Mouse (Mus musculus) midbrain, embryonic 14.5 days (tissue): ENCODE measurements around the gene Chst14. TPM values are rescaled to one million over a fixed set of nuclear protein-coding genes. Genes with fewer than 3 reads are reported as not detected.

Source experiments
- ATAC-seq: fragments of 200-750 bp; cut with Nextera tagmentation; 2 replicates; pipeline ENCODE4 v1.8.0; 2017; ENCODE audit warnings: moderate number of reproducible peaks, moderate library complexity; ENCODE audit not compliant: low FRiP score, low TSS enrichment
- DNase-seq: peaks from one replicate; pipeline ENCODE4 v3.0.0-alpha.2; 2015
- H3K27ac ChIP-seq: fragments of 300-500 bp; sonication (generic); replicated peaks from 2 replicates; pipeline ENCODE4 v1.5.1; 2014; ENCODE audit warnings: mild to moderate bottlenecking, low read depth, low read length, moderate library complexity
- H3K27me3 ChIP-seq: fragments of 300-500 bp; sonication (generic); 2 replicates; pipeline ENCODE4 v1.6.1; 2014; ENCODE audit warnings: low read length, control low read depth, mixed read lengths; ENCODE audit not compliant: control insufficient read depth, insufficient read depth
- H3K36me3 ChIP-seq: fragments of 300-500 bp; sonication (generic); 2 replicates; pipeline ENCODE4 v1.6.1; 2014; ENCODE audit warnings: low read length, control low read depth; ENCODE audit not compliant: control insufficient read depth, insufficient read depth
- H3K4me1 ChIP-seq: fragments of 300-500 bp; sonication (generic); 2 replicates; pipeline ENCODE4 v1.6.1; 2014; ENCODE audit warnings: mild to moderate bottlenecking, antibody characterized with exemption, low read length, control low read depth; ENCODE audit not compliant: control insufficient read depth, insufficient read depth
- H3K4me2 ChIP-seq: fragments of 300-500 bp; sonication (generic); 2 replicates; pipeline ENCODE4 v1.6.1; 2014; ENCODE audit warnings: mild to moderate bottlenecking, low read length, moderate library complexity
- H3K4me3 ChIP-seq: fragments of 300-500 bp; sonication (generic); replicated peaks from 2 replicates; pipeline ENCODE4 v1.5.1; 2014; ENCODE audit warnings: low read depth, low read length
- H3K9ac ChIP-seq: fragments of 300-500 bp; sonication (generic); replicated peaks from 2 replicates; pipeline ENCODE4 v1.6.1; 2014; ENCODE audit warnings: mild to moderate bottlenecking, low read length, moderate library complexity
- H3K9me3 ChIP-seq: fragments of 300-500 bp; sonication (generic); 2 replicates; pipeline ENCODE4 v1.6.1; 2016; ENCODE audit warnings: low read length, control low read depth, mixed read lengths; ENCODE audit not compliant: control insufficient read depth
- WGBS: fragments of 180-500 bp; shearing (Covaris S2); extraction: QIAGEN DNeasy Blood & Tissue Kit; methylation state at CpG from one replicate; pipeline ENCODE4 v1.1.7; 2014; 5-methylcytosine and 5-hydroxymethylcytosine counted together
- polyA plus RNA-seq: library from polyadenylated mRNA; unstranded; fragments of >200 nt; fragmentation: Nextera tagmentation; extraction: Ambion mirVana; gene quantifications from 2 replicates; pipeline ENCODE4 v1.2.1, GENCODE M21; 2014

The Chst14 gene
- polyA plus RNA-seq, 1 experiment from 2014 or later, result 7.1 TPM

- ATAC-seq (no peak), DNase-seq (no peak)
- Histone ChIP-seq H3K4me1 (no peaks in the 10 kb centered on the region), H3K4me2 (no peak overlapping the region), H3K27ac (no peak overlapping the region), H3K36me3 (no peaks in the 10 kb centered on the region), H3K4me3 (no peak overlapping the region), H3K27me3 (no peaks in the 10 kb centered on the region), H3K9ac (no peak overlapping the region), H3K9me3 (no peaks in the 10 kb centered on the region)
- 85% methylated on average over 7 of the region's 7 CpGs for WGBS
Observed at GRCm38 (mm10) chr2:118941341-118941740, 15.0 kb downstream of the Chst14 start.

DNA sequence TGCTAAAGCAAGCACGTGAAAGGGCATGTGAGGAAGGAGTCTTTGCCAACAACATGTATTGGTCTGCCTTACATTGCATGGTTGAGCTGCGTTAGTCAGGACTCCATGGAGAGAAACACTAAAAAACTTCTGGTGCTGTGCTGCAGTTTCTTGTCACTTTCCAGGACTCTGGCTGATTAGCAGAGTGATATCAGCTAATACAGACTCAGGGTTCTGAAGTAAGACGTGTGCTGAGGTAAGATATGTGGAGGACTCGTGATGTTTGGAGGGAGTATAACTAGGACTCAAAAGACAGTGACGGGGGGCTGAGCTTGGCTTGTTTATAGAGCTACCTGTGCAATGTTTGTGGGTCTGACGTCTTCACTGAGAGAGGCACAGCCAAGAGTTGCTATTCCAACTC lies 16.9 kb downstream of the Chst14 start:
- 95% methylated on average over 6 of the region's 6 CpGs for WGBS
- no peak for ATAC-seq
- H3K4me1 ChIP-seq, result no peaks in the 10 kb centered on the region
- no peaks in the 10 kb centered on the region for H3K27me3 ChIP-seq
- no peak overlapping the region for H3K4me3 ChIP-seq
- H3K36me3 ChIP-seq, result no peaks in the 10 kb centered on the region
- H3K9ac ChIP-seq, result no peak overlapping the region
- no peak for DNase-seq
- no peak overlapping the region for H3K27ac ChIP-seq
- H3K9me3 ChIP-seq, result no peaks in the 10 kb centered on the region
- H3K4me2 ChIP-seq, result no peak overlapping the region

DNA sequence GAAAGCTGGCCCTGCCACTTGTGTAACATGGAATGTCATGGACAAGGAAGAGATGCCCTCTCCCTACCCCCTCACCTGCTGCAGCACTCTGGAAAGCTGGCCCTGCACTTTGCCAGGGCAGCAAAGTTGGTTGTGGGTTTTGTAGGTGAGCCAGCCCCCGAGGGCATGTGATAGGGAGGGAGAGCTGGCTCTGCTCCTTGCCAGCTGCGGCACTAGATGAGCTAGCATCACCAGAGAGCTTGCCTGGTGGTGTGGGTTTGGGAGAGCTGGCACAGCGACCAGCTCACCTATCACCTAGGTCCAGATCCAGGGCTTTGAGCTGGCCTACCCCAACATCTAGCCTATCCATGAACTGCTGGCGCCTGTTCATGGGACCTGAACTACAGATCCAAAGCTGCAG lies 22.5 kb downstream of the Chst14 start:
- no peaks in the 10 kb centered on the region for H3K36me3 ChIP-seq
- no peaks in the 10 kb centered on the region for H3K4me1 ChIP-seq
- H3K4me2 ChIP-seq, result no peak overlapping the region
- no peak for ATAC-seq
- H3K4me3 ChIP-seq, result no peak overlapping the region
- no peaks in the 10 kb centered on the region for H3K27me3 ChIP-seq
- no peaks in the 10 kb centered on the region for H3K9me3 ChIP-seq
- DNase-seq, result no peak
- H3K9ac ChIP-seq, result no peak overlapping the region
- H3K27ac ChIP-seq, result no peak overlapping the region
- 84% methylated on average over 4 of the region's 4 CpGs for WGBS

GRCm38 (mm10) chr2:118949699-118950098 lies 23.4 kb downstream of the Chst14 start:
- H3K9ac ChIP-seq, result no peak overlapping the region
- DNase-seq (no peak), ATAC-seq (no peak)
- H3K9me3 ChIP-seq, result no peaks in the 10 kb centered on the region
- H3K27ac ChIP-seq, result no peak overlapping the region
- H3K36me3 ChIP-seq, result no peaks in the 10 kb centered on the region
- 86% methylated on average over 3 of the region's 3 CpGs for WGBS
- H3K4me3 ChIP-seq, result no peak overlapping the region
- H3K4me1 ChIP-seq, result no peaks in the 10 kb centered on the region
- H3K27me3 ChIP-seq, result no peaks in the 10 kb centered on the region
- no peak overlapping the region for H3K4me2 ChIP-seq

GRCm38 (mm10) chr2:118956497-118956896 lies 30.2 kb downstream of the Chst14 start:
- Histone ChIP-seq H3K27me3 (no peaks in the 10 kb centered on the region), H3K9me3 (no peaks in the 10 kb centered on the region), H3K9ac (no peak overlapping the region), H3K4me3 (no peak overlapping the region), H3K4me2 (no peak overlapping the region), H3K27ac (no peak overlapping the region), H3K36me3 (no peaks in the 10 kb centered on the region), H3K4me1 (no peaks in the 10 kb centered on the region)
- WGBS, result 76% methylated on average over 5 of the region's 5 CpGs
- DNase-seq (no peak), ATAC-seq (no peak)

- H3K4me3 ChIP-seq, result no peak overlapping the region
- no peak for ATAC-seq
- 23% methylated on average over 2 of the region's 2 CpGs for WGBS
- no peak overlapping the region for H3K9ac ChIP-seq
- H3K36me3 ChIP-seq, result no peaks in the 10 kb centered on the region
- no peak overlapping the region for H3K27ac ChIP-seq
- H3K4me1 ChIP-seq, result no peaks in the 10 kb centered on the region
- H3K9me3 ChIP-seq, result no peaks in the 10 kb centered on the region
- no peak for DNase-seq
- no peak overlapping the region for H3K4me2 ChIP-seq
- H3K27me3 ChIP-seq, result no peaks in the 10 kb centered on the region
Observed at GRCm38 (mm10) chr2:118959644-118960043, 33.3 kb downstream of the Chst14 start.

- no peak for ATAC-seq
Observed at GRCm38 (mm10) chr2:118960413-118960812, 34.1 kb downstream of the Chst14 start.

DNA sequence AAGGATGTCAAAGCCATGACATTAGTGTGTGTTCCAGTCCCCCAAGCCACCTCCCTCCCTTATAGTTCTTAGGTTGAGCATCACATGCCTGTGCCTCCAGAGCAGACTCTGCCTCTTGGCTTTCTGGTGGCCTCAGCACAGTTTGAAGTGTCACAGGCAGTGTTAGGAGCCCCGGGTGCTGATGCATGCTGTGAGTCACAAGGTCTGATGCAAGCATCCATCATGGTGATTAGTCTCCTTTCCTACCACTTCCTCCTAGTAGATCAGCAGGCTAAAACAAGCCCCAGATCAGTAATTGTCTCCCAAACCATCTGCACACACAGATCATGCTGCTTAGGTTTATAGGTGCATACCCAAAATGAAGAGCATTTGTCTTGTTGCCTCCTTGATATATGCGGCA lies 35.2 kb downstream of the Chst14 start:
- H3K36me3 ChIP-seq, result no peaks in the 10 kb centered on the region
- no peak overlapping the region for H3K4me3 ChIP-seq
- H3K9ac ChIP-seq, result no peak overlapping the region
- H3K4me1 ChIP-seq, result no peaks in the 10 kb centered on the region
- no peaks in the 10 kb centered on the region for H3K27me3 ChIP-seq
- WGBS, result 67% methylated on average over 2 of the region's 2 CpGs
- no peak for ATAC-seq
- H3K9me3 ChIP-seq, result no peaks in the 10 kb centered on the region
- no peak for DNase-seq
- no peak overlapping the region for H3K4me2 ChIP-seq
- no peak overlapping the region for H3K27ac ChIP-seq

More at GRCm38 (mm10) chr2:118960413-118960812, 34.1 kb downstream of the Chst14 start:
- no peak for DNase-seq
- no peak overlapping the region for H3K4me3 ChIP-seq
- no peak overlapping the region for H3K27ac ChIP-seq
- no peaks in the 10 kb centered on the region for H3K4me1 ChIP-seq
- no peaks in the 10 kb centered on the region for H3K36me3 ChIP-seq
- H3K4me2 ChIP-seq, result no peak overlapping the region
- no peaks in the 10 kb centered on the region for H3K27me3 ChIP-seq
- H3K9ac ChIP-seq, result no peak overlapping the region
- 94% methylated on average over 2 of the region's 2 CpGs for WGBS
- H3K9me3 ChIP-seq, result no peaks in the 10 kb centered on the region

GRCm38 (mm10) chr2:118963007-118963675 lies 36.8 kb downstream of the Chst14 start:
- Histone ChIP-seq H3K4me3 (no peak overlapping the region), H3K27me3 (no peaks in the 10 kb centered on the region), H3K9ac (no peak overlapping the region), H3K27ac (no peak overlapping the region), H3K36me3 (no peaks in the 10 kb centered on the region), H3K9me3 (no peaks in the 10 kb centered on the region), H3K4me2 (no peak overlapping the region), H3K4me1 (no peaks in the 10 kb centered on the region)
- ATAC-seq (no peak), DNase-seq (no peak)
- WGBS, result 63% methylated on average over 9 of the region's 9 CpGs
